Mouse (Mus musculus): ENCODE measurements around the gene Dkk3.

Gene Dkk3

DNA sequence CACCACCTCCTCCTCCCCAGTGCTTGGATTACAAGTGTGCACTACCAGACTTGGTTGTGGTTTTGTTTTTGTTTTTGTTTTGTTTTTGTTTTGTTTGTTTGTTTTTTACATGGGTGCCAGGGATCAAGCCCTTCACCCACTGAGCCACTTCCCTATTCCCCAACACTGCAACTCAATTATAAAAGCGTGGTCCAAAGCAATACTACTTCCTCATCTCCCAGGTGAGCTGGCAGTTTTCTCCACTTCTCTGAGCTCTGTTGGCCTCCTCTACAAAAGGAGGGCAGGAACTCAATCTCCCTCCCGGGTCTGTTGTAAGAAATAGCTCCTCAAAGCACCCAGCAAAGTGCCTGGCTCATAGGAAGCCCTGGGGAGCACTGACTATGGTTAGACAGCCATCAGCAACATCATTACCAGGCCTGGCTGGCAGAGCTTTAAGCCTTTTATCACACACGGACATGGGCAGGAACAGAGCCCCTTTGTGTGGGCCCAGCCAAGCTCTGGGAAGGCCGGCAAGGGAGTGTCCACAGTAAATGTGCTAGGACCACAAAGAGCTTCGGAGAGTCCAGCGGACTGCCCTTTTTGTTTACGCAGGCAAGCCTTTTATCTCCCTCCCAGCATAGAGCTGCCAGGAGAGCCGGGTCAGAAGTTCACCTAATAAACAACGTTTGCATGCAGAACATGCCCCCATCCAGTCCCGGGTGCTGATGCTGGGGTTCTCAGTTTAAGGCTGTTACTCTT lies 11.3 kb upstream of the Dkk3 start:
- WGBS = 51% methylated on average over 10 of the region's 10 CpGs

DNA sequence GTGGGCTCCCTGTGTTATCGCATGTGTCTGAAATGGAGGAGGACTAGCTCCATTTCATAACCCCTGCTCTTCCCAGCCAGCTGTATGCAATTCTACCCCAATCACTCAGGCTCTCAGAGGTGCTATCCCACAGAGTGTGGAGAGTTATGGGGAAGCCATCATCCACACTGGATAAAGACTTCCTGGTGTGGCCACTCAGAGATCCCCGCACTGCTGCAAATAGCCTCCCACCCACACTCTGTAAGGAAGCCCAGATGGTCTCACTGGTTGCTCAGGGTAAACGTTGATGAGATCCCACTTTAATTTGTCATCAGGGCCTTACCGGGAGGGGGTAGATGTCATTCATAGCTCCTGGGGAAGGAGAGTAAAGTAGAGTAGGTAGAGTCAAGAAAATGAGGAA lies 6.7 kb upstream of the Dkk3 start:
- WGBS = 53% methylated on average over 4 of the region's 4 CpGs

DNA sequence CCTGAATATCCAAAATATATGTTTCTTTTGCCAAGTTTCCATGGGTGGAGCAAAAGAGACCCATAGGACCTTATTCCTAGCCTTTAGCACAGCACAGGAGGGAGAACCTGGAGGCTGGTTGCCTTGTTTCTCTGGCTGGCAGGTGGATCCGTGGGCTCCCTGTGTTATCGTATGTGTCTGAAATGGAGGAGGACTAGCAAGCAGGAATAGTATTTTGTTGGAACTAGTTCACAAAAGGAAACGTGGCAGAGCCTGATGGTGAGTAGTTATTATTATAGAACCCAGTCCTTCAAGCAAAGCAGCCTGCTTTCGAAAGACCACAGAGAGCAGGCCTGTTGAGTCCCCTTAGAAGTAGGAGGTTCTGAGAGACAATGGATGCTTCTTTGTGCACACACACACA lies 6.2 kb upstream of the Dkk3 start:
- WGBS = 63% methylated on average over 4 of the region's 4 CpGs

DNA sequence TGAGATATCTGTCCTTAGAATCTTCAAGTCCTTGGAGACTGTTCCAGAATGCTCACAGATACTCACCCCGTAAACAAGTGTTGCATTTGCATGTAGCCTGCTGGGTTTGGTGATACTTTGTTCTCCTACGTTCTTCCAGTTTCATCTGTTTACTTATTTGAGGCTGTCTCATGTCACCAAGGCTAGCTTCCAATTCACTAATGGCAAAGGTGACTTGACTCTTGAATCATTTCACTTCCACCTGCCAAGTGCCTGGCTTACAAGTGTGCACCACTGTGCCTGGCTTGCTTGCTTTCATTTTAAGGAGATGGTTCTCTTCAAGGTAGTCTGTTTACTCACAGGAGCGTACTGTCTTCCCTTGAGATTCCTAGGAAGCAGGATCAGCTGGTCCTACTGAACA lies 5.6 kb upstream of the Dkk3 start:
- WGBS = 75% methylated on average over 3 of the region's 3 CpGs

DNA sequence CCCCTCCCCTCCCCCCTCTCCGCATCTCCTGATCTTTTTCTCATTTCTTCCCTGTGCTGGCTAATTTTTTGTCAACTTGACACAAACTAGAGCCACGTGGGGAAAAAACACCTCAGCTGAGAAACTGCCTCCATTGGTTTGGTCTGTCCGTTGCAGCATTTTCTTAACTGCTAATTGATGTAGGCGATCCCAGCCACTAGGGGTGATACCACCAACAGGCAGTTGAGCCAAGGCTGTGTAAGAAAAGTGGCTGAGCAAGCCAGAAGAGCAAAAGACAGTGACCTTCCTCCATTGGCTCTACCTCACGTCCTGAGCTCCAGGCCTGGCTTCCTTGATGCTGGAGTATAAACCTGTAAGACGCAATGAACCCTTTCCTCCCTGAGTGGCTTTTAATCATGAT lies 978 bp upstream of the Dkk3 start:
- 40% methylated on average over 5 of the region's 6 CpGs for WGBS

DNA sequence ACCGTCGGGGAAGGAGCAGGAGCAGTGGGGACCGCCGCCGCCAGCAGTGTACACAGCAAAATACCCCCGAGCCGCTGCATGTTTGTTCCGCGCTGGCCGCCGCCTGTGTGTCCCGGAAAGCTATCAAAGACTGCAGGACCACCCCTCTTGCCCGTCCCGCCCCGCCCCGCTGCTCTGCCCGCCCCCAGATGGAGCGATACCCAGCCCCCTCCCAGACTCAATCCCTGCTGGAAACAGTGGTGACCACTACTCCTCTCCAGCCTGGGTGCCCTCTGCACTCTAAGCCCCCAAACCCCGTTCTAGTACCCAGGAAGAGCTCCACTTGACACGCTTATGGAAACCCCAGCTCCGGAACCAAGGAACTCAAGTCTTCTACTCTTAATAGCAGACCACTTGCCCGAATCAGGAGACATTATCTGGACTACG lies 528 bp downstream of the Dkk3 start:
- 3% methylated on average over 23 of the region's 23 CpGs for WGBS

DNA sequence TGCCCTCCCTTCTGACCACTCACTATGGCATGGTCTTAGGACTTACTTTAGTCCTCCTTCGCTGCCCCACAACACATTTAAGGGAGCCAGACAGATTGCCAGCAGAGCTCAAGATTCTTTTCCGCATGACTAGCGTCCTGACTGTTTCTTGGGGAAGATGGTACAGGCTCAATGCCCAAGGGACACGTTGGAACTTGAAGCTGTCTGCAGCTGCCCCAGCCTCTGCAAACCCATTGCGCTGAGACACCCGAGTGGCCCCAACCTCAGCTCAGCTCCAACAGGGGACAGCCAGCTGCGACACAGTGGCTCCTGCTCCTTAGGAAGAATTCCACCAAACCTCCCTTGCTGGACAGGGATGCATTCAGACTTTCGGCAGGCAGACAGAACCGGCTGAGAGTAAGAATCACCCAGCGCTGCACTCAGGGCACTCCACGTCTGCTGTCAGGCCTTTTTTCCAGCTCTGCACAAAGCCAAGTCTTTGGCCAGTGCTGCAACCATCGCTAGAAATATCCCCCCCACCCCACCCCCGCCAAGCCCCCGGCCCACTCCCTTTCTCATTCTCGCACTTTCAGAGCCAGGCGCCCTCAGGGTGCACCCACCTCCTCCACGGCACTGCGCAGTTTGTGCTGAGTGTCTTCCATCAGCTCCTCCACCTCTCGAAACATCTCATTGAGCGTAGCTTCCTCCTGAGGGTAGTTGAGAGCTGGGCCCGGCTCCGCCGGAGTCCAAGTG lies 1.1 kb downstream of the Dkk3 start:
- 18% methylated on average over 23 of the region's 23 CpGs for WGBS

DNA sequence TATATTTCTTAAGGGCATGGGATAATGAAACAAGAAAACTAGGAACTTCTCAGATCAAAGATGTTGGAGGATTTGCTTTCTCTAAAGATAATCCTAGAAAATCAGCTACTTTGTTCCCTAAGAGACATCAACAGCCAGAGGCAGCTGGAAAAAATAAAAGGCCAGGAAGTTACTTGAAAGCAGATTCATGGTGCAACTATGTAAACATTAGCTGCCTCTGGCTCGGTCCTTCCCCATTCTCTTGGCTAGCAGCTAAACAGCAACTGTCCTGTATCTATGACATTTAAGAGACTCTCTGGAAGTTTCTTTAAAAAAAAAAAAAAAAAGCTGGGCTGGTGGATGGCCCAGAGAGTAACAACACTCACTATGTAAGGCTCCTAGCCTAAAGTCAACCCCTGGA lies 3.7 kb downstream of the Dkk3 start:
- 37% methylated on average over 1 of the region's 1 CpGs for WGBS

DNA sequence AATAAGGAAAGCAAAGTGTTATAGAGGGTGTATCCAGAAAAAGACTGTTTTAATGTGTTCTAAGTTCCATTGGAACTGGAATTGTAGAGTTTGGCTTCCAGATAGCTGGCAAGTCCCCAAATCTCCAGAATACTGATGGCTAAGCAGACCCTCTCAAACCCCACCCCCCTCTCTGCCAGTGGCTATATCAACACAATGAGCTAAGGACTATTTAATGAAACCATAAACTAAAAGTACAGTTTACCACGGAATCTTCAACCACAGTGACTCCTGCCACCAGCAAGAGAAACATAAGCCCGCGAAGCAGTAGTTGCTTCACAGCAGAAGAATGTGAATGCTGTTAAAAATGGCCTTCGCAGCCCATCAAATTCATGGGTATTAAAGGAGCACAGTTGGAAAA lies 4.4 kb downstream of the Dkk3 start:
- 44% methylated on average over 4 of the region's 4 CpGs for WGBS

DNA sequence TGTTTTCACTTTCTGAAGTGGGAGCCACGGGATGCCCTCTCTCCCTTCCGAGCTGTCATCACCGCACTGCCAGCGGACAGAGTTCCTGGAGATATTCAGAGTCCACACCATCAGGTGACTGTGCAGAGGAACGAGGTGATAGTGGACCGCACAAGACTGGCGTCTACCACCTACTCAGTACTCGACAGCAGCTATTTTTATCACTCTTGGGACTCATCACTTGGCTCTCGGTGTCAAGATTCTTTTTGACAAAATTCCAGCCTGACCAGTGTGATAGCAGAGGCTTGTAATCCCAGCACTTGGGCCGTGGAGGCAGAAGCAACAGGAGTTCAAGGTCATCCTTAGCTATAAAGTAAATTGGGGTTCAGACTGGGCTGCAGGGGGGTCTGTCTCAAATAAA lies 9.7 kb downstream of the Dkk3 start:
- 69% methylated on average over 10 of the region's 10 CpGs for WGBS

DNA sequence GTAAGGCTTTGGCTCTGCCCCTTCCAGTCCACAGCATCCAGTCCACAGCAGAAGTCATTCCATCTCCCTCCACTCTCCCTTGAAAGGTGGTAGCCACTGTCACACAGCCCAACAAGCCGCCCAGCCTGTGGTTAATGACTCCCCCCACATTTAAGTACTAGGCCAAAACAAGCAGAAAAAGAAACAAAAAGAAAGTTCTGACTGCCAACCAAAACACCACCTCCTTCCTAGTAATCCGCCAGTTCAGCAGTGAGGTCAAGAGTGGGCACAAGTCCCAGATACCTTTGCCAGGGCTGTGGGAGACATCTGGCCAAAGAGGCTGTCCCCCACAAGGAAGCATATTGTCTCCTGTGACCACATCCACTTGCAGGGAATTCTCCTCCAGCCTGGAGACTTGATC lies 10.9 kb downstream of the Dkk3 start:
- 45% methylated on average over 2 of the region's 2 CpGs for WGBS

DNA sequence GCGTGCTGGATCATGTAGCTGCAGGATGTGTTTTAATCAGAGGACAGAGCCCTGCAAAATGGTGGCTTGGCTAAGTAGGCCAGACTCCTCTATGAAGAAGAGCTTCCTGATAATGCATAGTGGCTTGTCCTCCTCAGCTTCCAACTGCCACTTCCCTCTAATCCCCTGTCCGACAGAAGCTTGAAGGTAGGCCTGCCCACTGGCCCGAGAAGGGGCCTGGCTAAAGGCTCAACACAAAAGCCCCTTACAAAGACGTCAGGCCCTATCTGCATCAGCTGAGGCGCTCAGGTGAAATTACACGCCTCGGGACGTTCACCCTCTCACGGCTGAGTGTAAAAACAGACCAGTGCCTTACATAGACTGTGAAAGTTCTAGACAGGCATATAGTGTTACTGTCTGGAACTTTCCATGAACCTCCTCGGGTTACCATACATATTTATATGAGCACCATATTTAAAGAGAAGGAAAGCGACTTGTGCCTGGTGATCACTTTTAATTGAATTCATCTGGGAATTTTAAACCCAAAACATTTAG lies 14.1 kb downstream of the Dkk3 start:
- WGBS = 84% methylated on average over 11 of the region's 11 CpGs

DNA sequence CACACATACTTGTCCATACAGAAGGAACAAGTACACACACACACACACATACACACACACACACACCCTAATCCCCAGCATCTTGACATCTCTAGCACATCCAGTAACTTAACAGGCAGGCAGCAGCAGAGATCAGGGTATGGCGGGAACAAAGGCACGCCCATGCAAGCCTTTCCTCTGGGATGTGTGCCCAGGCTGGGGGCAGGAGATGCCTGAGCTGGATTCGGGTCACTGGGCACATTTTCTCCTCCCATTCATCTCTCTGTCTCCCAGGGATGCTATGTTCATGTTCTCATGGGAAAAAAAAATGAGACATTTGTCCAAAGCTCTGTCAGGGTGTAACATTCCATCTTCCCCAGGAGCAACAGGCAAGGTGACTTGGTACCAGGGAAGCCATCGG lies 14.9 kb downstream of the Dkk3 start:
- WGBS = 46% methylated on average over 4 of the region's 4 CpGs

DNA sequence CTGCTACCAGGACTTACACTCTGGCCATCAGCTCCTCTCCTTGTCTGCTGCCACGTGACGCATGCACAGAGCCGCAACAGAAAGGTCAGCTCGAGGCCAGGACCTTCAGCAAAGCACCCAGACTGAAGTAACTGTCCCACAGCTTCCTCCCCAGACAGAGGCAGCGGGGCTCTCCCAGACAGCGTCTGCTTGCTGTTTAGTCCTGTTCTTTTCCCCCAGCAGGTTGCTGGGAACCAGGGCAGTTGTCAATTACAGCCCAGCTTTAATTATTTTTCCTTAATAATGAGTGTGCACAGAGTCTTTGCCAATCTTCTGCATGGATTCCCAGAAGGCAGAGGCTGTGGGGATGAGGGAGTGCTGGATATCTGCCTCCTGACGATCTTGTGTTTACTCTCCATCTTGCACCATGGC lies 15.8 kb downstream of the Dkk3 start:
- 62% methylated on average over 7 of the region's 7 CpGs for WGBS

DNA sequence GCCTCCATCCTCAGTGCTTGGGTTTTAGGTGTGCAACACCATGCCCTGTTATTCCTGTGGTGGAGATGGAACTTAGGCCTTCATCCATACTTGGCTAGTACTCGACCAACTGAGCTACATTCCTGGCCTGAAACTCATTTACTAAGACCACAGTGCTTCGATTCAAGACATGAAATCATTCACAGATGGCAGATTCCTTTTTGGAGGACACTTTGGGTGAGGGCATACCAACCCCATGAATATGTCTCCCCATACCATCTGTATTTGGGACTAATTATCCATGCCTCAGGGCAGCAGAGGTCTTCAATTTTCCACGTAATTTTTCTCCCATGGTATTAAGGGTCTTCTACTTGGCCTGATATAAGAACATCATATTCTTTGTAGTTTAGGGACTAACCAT lies 16.2 kb downstream of the Dkk3 start:
- 70% methylated on average over 3 of the region's 3 CpGs for WGBS

DNA sequence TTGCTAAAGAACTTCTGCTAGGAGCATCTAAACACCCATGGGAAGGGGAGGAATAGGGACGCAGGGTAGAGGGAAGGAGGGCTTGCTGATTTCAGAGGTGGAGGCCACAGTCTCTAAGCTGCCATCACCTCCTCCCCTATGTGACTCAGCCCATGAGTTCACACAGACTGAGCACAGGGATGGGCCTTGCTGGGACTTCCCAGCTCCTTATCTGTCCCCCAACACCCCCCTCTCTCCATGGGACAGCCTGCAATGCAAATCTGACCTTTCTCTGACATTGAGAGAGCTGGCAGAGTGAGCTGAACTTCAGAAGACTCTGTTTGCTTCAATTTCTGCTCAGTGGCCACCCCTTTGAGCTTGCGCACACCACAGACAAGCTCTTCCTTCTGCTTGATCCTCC lies 18.1 kb downstream of the Dkk3 start:
- 97% methylated on average over 2 of the region's 2 CpGs for WGBS

DNA sequence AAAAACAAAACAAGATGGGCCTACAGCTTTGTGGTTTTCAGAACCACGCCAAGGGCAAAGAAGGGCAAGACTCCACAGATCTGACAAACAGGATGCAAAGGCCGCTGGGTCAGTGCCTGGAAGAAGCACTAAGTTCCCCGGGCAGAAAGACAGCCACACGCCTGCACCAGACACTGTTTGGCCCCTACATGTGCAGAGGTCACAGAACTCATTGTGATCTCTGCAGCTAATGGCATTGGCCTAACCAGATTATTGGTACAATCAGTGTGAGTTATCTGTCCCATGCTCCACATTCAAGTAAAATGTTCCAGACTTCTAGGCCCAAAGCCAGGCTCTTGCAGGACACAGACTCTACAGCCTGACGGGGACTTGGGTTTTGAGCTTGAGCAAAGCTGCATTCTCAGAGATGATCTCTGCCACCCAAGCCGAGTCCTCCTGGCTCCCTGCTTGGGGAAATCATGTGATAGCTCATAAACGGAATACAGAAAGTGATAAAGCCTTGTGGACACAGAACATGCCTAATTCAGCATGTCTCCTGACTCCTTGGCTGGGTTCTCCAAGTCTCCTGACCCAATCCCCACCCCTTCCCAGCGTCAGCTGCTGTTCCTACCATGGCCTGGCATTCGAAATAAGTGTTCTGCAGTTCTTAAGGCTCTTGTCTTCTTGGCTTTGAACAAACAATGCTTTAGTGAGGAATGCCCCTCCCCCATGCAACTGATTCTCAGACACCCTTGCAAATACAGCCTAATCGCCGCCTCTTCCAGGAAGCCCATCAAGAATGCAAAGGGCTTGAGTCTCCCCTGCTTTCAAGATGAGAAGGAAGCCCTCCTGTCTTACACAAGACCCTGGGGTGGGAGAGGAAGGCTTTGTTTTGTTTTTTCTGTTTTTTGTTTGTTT lies 20.1 kb downstream of the Dkk3 start:
- 75% methylated on average over 11 of the region's 11 CpGs for WGBS

DNA sequence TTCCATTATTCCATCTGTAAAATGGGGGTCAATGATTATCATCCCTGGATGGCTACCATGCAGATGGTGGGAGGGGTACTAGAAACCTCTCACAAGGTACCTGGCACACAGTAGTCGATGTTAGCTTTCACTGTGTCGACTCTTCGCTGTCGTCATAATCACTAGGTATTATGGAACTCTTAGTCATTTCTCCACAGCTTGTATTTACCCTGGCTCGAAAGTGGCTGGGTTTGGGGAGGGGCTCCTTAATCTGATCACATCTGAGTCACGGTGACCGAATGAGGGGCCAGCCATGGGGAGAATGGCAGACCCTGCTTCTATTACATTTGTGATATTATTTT lies 20.7 kb downstream of the Dkk3 start:
- WGBS = 75% methylated on average over 7 of the region's 7 CpGs

DNA sequence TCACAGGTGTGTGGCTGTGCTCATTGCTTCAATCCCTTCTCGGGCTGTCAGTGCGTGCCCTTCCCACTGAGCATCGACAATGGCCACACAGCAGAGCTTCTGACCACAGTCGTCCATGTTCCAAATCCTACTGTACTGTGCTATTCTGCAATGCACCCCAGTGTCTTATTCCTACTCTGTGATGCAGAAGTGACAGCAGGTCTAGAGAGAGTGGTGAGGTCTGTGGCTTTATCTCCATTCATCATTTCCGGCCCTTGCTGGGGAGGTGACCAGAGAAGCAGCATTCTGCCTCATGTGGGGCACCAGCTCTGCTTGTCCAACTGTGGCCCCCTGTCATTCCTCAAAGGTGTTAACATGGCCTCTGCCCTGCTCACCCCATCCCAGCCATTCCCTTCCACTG lies 22.3 kb downstream of the Dkk3 start:
- WGBS = 83% methylated on average over 5 of the region's 5 CpGs

DNA sequence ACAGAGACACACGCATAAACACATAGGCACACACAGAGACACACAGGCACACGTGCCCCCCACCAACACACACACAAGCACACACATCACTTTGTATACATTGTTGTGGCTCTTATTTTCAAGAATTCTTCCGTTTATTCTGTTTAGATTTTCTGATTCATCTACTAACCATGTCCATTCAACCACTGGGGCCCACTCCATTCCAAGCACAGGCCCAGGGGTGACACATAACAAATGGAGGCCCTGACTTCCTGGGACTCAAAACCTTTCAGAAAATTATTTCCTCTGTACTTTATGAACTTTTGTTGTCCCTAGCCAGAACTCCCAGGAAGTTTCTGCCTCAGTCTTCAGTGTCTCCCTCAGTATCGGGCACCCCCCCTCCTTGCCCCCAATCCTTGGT lies 23.7 kb downstream of the Dkk3 start:
- WGBS = 93% methylated on average over 4 of the region's 4 CpGs

DNA sequence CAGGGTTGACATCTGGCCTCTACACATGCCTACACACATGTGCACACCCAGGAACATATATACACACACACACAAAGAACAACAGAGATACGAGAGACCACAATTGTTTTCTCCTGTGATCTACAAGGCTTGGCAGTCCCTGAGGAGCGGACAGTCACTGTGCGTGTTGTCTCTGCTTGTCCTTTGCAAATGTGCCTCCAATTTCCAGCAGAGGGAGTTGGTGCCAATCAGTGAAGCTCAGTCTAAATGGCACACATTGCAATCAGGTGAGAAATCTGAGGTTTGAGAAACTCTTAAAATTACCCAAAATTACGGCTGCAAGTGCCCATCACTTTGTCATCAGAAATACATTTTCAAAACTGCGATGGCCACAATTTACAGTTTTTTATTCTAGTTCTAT lies 25.6 kb downstream of the Dkk3 start:
- 80% methylated on average over 5 of the region's 5 CpGs for WGBS

DNA sequence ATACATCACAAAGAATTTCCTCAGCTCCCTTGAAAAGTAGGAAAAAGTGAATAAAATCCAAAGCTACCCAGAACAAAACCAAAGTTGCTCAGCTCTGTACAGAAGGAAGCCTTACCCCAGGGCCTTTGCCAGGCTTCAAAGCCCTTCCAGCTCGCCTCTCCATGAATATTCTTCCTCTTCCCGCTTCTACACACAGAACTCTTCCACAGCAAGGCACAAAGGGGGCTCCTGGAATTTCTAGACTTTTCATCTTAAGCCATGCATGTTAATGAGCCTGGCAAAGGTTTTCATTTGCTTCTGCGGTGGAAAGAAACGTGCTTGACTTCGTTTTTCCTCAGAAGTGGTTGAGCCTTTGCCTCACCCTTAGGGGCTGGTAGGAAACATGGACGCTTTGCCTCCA lies 26.9 kb downstream of the Dkk3 start:
- WGBS = 50% methylated on average over 6 of the region's 6 CpGs

Measured in cerebral cortex, adult 2 months (tissue).